Mouse (Mus musculus) liver, embryonic 16.5 days (tissue): ENCODE data around the gene Lrrtm3. TPM values are rescaled to one million over a fixed set of nuclear protein-coding genes. Genes with fewer than 3 reads are reported as not detected.

Experiments
- ATAC-seq: fragments of 200-750 bp; cut with Nextera tagmentation; 2 replicates; pipeline ENCODE4 v1.8.0; 2017; ENCODE audit warnings: low read depth, mild to moderate bottlenecking, moderate number of reproducible peaks, moderate library complexity
- H3K27ac ChIP-seq: fragments of 300-500 bp; sonication (generic); 2 replicates; pipeline ENCODE4 v1.5.1; 2014; ENCODE audit warnings: mild to moderate bottlenecking, low read length
- H3K27me3 ChIP-seq: fragments of 300-500 bp; sonication (generic); 2 replicates; pipeline ENCODE4 v1.6.1; 2014; ENCODE audit warnings: low read depth, low read length, mixed read lengths; ENCODE audit not compliant: control insufficient read depth, insufficient read depth
- H3K36me3 ChIP-seq: fragments of 300-500 bp; sonication (generic); 2 replicates; pipeline ENCODE4 v1.6.1; 2014; ENCODE audit warnings: mild to moderate bottlenecking; ENCODE audit not compliant: control insufficient read depth, insufficient read depth
- H3K4me1 ChIP-seq: fragments of 300-500 bp; sonication (generic); 2 replicates; pipeline ENCODE4 v1.6.1; 2014; ENCODE audit warnings: low read depth, low read length, mixed read lengths; ENCODE audit not compliant: control insufficient read depth
- H3K4me2 ChIP-seq: fragments of 300-500 bp; sonication (generic); 2 replicates; pipeline ENCODE4 v1.6.1; 2014; ENCODE audit warnings: low read depth, low read length, mixed read lengths
- H3K4me3 ChIP-seq: fragments of 300-500 bp; sonication (generic); 2 replicates; pipeline ENCODE4 v1.5.1; 2014; ENCODE audit warnings: low read depth, mild to moderate bottlenecking, low read length
- H3K9ac ChIP-seq: fragments of 300-500 bp; sonication (generic); 2 replicates; pipeline ENCODE4 v1.6.1; 2014; ENCODE audit warnings: low read depth, low read length
- H3K9me3 ChIP-seq: fragments of 300-500 bp; sonication (generic); replicated peaks from 2 replicates; pipeline ENCODE4 v1.6.1; 2016; ENCODE audit warnings: low read length; ENCODE audit not compliant: control insufficient read depth
- WGBS: fragments of 180-500 bp; shearing (Covaris S2); extraction: QIAGEN DNeasy Blood & Tissue Kit; methylation state at CpG from one replicate; pipeline ENCODE4 v1.1.7; 2014; ENCODE audit not compliant: insufficient replicate concordance; 5-methylcytosine and 5-hydroxymethylcytosine counted together
- polyA plus RNA-seq: library from polyadenylated mRNA; unstranded; fragments of >200 nt; fragmentation: Nextera tagmentation; extraction: Ambion mirVana; gene quantifications from 2 replicates; pipeline ENCODE4 v1.2.1, GENCODE M21; 2015

Lrrtm3 gene
- polyA plus RNA-seq, 1 experiment from 2014 or later = not detected

- 67% methylated on average over 23 of the region's 23 CpGs for WGBS
- H3K36me3 ChIP-seq = no peaks in the 10 kb centered on the region
- no peak overlapping the region for H3K9ac ChIP-seq
- ATAC-seq = no peak
- no peaks in the 10 kb centered on the region for H3K9me3 ChIP-seq
- H3K27ac ChIP-seq = no peak overlapping the region
- no peak overlapping the region for H3K4me3 ChIP-seq
- no peaks in the 10 kb centered on the region for H3K27me3 ChIP-seq
- H3K4me1 ChIP-seq = no peaks in the 10 kb centered on the region
- H3K4me2 ChIP-seq = no peak overlapping the region
These were observed 203.5 kb downstream of the Lrrtm3 start for GRCm38 (mm10) chr10:63886449-63887088.

- ATAC-seq = no peak
- no peak overlapping the region for H3K4me3 ChIP-seq
- H3K4me2 ChIP-seq = no peak overlapping the region
- WGBS = 67% methylated on average over 5 of the region's 5 CpGs
- no peaks in the 10 kb centered on the region for H3K4me1 ChIP-seq
- H3K9ac ChIP-seq = no peak overlapping the region
- H3K36me3 ChIP-seq = no peaks in the 10 kb centered on the region
- no peak overlapping the region for H3K27ac ChIP-seq
- H3K9me3 ChIP-seq = no peaks in the 10 kb centered on the region
- H3K27me3 ChIP-seq = no peaks in the 10 kb centered on the region
These were observed 209.6 kb downstream of the Lrrtm3 start for GRCm38 (mm10) chr10:63880462-63880903.

Other genes starting within 250 kb of the Lrrtm3 start
- gene Gm10118, start 162.8 kb downstream of the Lrrtm3 start, polyA plus RNA-seq = not detected in 2 replicates